Mouse (Mus musculus): ENCODE measurements at regions not wholly inside any gene's neighbourhood (a gene's known extent, or its start where the extent isn't known, plus 50 kb on each side); places are given as distances from the start of the nearest gene placed in this dataset.

DNA sequence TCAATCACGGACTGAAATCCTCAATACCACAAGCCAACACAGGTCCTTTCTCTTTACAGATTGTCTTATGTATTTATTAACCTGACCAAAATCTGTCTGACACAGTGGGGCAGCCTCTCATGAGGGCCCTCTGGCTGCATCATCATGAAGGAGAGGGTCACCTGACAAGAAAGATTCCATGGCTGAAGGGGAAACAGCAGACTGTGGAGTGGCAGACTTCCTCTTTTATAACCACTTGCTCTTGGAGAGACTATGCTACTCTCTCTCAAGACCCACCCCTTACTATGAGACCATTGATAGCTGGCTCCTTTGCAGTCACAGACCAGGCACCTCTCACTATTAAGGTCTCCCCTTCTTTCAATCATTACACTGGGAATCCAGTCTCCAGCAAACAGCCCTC is 133.1 kb downstream of the Rap2a start:
- no peaks in the 10 kb centered on the region for H3K9me3 ChIP-seq (replicated peaks)
- DNase-seq (ENCODE audit: low spot score) = no peak
- no peak overlapping the region for H3K27ac ChIP-seq
- 85% methylated on average over 1 of the region's 1 CpGs for WGBS
- H3K4me3 ChIP-seq = no peak overlapping the region
- H3K27me3 ChIP-seq (ENCODE audit: low read depth, poor library complexity, severe bottlenecking) = no peaks in the 10 kb centered on the region
- H3K4me1 ChIP-seq = no peaks in the 10 kb centered on the region
- no peaks in the 10 kb centered on the region for H3K36me3 ChIP-seq

DNA sequence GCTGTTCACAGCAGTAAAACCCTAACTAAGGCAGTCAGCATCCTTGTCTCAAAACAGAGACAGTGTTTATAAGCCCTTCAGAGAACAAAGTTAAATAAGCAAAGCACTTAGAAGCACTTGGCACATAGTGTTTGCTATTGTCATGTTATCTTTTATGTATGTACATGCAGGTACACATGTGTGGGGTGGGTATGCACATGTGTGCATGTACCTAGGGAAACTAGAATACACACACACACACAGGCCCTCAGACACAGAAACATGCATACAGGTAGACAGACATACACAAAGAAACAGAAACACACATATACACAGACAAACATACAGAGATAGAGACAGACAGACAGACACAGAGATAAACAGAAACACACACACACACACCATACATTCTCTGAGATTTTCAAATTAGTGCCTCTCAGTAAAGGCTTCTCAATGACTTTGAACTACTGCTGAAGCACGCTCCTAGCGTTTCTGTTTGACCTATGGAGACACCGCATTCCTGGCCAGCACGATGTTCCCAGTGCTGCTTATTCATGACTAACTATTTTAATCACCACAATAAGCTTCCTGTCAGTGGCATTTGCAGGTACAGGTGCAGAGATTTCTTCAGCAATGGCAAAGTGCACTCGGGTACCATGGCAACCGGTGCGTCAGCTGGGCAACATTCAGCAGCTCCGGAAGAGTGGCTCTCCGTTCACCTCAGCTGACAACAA is 148.1 kb downstream of the Rap2a start:
- Histone ChIP-seq H3K27me3 (ENCODE audit: low read depth, poor library complexity, severe bottlenecking) (no peaks in the 10 kb centered on the region), H3K4me3 (no peak overlapping the region), H3K9me3 (replicated peaks) (no peaks in the 10 kb centered on the region), H3K36me3 (no peaks in the 10 kb centered on the region), H3K4me1 (no peaks in the 10 kb centered on the region), H3K27ac (no peak overlapping the region)
- 90% methylated on average over 9 of the region's 9 CpGs for WGBS
- no peak for DNase-seq (ENCODE audit: low spot score)

DNA sequence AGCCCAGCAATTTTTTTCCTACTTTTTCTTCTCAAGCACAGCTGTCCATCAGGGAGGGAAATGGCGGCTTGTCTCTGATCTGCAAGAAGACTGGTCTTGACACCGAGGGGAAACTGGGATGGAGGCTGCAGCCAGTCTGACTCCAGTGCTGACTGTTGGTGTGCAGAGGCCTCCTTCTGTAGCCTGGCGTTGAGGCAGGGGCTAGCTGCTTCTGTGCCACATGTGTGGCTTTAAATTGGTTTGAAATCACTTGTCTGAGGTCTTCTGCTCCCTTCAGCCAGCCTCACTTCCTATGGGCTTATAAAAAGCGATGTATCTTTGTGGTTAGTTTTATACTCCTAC is 148.7 kb downstream of the Rap2a start:
- WGBS = 76% methylated on average over 4 of the region's 4 CpGs
- Histone ChIP-seq H3K4me3 (no peak overlapping the region), H3K27me3 (ENCODE audit: low read depth, poor library complexity, severe bottlenecking) (no peaks in the 10 kb centered on the region), H3K27ac (no peak overlapping the region), H3K4me1 (no peaks in the 10 kb centered on the region), H3K9me3 (replicated peaks) (no peaks in the 10 kb centered on the region), H3K36me3 (no peaks in the 10 kb centered on the region)
- no peak for DNase-seq (ENCODE audit: low spot score)

DNA sequence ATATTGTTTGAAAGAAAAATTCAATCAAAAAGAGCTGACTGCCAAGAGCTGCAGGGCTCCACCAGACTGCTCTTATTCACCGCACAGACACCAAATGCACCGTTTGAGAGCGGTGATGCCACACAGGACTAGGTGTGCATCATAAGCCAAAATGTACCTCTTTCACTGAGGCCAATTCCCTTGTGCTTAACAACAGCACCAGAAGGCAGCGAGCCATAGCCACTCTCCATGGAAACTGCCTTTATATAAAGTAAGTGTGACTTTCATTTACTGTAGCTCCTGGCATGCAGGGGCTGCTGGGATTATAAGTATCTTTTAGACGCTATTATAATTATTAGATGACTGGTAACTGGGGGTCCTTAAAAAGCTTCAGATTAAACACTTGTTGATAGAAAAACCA is 154.5 kb downstream of the Rap2a start:
- Histone ChIP-seq H3K36me3 (no peaks in the 10 kb centered on the region), H3K4me1 (no peaks in the 10 kb centered on the region), H3K9me3 (replicated peaks) (no peaks in the 10 kb centered on the region), H3K27me3 (ENCODE audit: low read depth, poor library complexity, severe bottlenecking) (no peaks in the 10 kb centered on the region), H3K27ac (no peak overlapping the region), H3K4me3 (no peak overlapping the region)
- DNase-seq (ENCODE audit: low spot score) = no peak
- 93% methylated on average over 5 of the region's 5 CpGs for WGBS

DNA sequence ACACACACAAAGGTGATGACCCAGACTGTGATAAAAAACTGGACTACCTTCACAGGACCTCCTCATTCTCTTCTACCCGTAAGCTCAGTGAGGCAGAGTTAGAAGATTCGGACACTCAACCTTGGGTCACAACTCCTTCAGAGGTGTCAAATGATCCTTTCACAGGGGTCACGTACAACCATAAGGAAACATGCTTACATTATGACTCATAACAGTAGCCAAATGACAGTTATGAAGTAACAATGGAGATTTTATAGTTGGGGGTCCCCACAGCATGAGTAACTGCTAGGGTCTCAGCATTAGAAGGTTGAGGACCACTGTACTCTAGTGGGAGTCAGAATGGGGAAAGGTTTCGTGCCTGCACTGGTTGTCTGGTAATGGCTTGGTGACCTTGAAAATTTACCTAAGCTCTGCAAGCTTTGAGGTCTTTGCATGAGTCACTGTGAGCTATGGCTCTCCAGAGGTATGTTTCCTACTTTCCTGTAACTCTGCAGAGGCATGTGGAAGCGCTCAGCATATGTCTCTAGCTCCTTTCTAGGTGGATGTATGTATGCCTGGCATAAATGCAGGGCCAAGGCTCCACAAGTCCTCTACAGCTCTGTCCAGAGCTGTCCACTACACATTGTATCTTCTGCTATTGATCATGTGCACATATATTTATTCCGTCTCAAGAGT is 158.6 kb downstream of the Rap2a start:
- no peaks in the 10 kb centered on the region for H3K4me1 ChIP-seq
- WGBS = 91% methylated on average over 6 of the region's 6 CpGs
- DNase-seq (ENCODE audit: low spot score) = no peak
- no peaks in the 10 kb centered on the region for H3K9me3 ChIP-seq (replicated peaks)
- H3K27ac ChIP-seq = no peak overlapping the region
- H3K27me3 ChIP-seq (ENCODE audit: low read depth, poor library complexity, severe bottlenecking) = no peaks in the 10 kb centered on the region
- no peaks in the 10 kb centered on the region for H3K36me3 ChIP-seq
- H3K4me3 ChIP-seq = no peak overlapping the region

DNA sequence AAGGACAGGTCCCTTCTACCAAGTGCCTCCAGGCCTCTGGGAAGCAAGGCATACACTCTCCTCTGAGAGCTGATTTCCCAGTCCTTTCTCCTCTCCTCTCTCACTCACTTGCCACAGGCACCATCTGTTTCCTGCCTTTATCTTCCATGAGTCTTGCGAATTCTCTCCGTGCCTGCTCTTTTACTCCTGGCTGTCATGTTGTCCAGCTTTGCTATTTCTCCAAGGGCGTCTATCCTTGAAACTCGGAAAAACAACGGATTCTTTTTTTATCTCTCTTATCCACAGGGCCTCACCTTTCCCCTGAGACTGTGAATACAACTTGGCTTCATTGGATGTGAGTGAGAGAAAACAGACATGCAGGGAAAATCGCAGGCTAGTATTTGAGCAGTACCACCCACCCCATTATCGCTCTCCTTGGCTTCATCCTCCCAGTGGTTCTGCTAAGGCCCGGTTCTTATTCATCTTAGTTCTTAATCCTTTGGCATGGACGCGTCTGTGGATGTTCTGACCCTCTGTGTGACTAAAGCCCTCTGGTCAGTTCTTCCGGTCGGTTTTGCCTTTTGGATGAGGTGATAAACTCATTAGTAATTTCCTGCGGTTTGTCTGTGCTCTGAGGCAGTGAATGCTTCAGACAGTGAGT is 159.4 kb downstream of the Rap2a start:
- H3K27me3 ChIP-seq (ENCODE audit: low read depth, poor library complexity, severe bottlenecking) = no peaks in the 10 kb centered on the region
- no peak overlapping the region for H3K4me3 ChIP-seq
- no peak overlapping the region for H3K27ac ChIP-seq
- H3K36me3 ChIP-seq = no peaks in the 10 kb centered on the region
- 70% methylated on average over 13 of the region's 13 CpGs for WGBS
- DNase-seq (ENCODE audit: low spot score) = no peak
- H3K4me1 ChIP-seq = no peaks in the 10 kb centered on the region
- H3K9me3 ChIP-seq (replicated peaks) = no peaks in the 10 kb centered on the region

DNA sequence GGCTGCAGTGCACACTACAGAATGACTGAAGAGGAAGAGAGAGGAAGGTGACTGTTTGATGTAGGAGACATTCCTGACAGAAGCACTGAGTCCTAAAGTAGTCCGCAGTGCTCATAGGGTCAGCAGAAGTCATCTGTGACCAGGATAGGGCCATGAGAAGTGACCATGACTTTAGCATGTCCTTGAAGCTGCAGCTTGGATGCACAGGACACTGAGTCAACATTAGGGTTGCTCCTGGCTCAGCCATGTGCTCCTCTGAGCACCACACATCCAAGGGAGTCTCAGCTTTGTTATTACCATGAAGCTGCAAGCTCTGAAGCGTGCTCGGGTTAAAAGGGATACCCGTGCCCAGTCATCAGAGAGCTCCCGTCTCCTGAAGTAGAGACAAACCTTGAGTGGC is 164.3 kb downstream of the Rap2a start:
- no peak for DNase-seq (ENCODE audit: low spot score)
- 89% methylated on average over 5 of the region's 5 CpGs for WGBS
- no peaks in the 10 kb centered on the region for H3K36me3 ChIP-seq

DNA sequence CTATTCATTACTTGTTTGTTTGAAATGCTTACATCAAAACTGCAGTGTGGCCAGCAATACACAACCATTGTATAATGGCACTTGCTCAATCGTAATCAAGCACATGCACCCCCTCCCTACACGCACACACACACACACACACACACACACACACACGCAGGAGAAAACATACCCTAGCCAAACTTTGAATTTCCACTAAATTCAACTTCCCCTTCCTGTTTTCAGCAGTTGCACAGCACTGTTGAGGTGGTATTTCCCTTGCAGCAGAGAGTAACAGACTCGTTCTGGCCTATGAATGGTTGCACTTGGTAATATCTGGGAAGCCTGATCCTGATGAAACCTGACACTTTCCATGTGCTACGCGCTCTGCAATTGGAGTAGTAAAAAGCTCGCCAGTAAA is 173.8 kb downstream of the Rap2a start:
- Histone ChIP-seq H3K36me3 (no peaks in the 10 kb centered on the region), H3K27me3 (ENCODE audit: low read depth, poor library complexity, severe bottlenecking) (no peaks in the 10 kb centered on the region), H3K27ac (no peak overlapping the region), H3K4me1 (no peaks in the 10 kb centered on the region), H3K9me3 (replicated peaks) (no peaks in the 10 kb centered on the region), H3K4me3 (no peak overlapping the region)
- no peak for DNase-seq (ENCODE audit: low spot score)
- 87% methylated on average over 7 of the region's 7 CpGs for WGBS

More for the DNA sequence above, 164.3 kb downstream of the Rap2a start:
- Histone ChIP-seq H3K27me3 (ENCODE audit: low read depth, poor library complexity, severe bottlenecking) (no peaks in the 10 kb centered on the region), H3K4me3 (no peak overlapping the region), H3K4me1 (no peaks in the 10 kb centered on the region), H3K27ac (no peak overlapping the region), H3K9me3 (replicated peaks) (no peaks in the 10 kb centered on the region)

DNA sequence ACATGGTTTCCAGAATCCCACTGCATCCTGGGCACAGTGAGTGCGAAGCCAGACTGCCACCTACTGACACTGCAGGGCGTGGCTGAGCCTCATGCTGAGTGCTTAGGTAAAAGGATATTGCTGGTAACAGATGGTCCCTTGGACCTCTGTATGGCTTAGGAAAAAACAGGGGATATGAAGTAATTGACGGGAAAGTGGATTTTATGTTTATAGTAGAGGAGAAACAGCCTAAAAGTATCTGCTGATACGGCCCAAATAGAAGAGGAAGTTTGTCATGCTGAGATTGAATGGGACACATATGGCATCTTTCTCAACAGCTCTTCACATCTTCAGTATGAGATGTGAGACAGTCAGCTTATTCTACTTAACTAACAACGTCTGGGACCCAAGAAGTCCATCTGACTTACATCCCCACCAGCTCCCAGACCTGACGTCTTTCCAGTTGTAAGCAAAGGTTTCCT is 182.1 kb downstream of the Rap2a start:
- Histone ChIP-seq H3K4me1 (no peaks in the 10 kb centered on the region), H3K36me3 (no peaks in the 10 kb centered on the region), H3K27ac (no peak overlapping the region), H3K9me3 (replicated peaks) (no peaks in the 10 kb centered on the region), H3K4me3 (no peak overlapping the region), H3K27me3 (ENCODE audit: low read depth, poor library complexity, severe bottlenecking) (no peaks in the 10 kb centered on the region)
- no peak for DNase-seq (ENCODE audit: low spot score)
- WGBS = 72% methylated on average over 6 of the region's 6 CpGs

DNA sequence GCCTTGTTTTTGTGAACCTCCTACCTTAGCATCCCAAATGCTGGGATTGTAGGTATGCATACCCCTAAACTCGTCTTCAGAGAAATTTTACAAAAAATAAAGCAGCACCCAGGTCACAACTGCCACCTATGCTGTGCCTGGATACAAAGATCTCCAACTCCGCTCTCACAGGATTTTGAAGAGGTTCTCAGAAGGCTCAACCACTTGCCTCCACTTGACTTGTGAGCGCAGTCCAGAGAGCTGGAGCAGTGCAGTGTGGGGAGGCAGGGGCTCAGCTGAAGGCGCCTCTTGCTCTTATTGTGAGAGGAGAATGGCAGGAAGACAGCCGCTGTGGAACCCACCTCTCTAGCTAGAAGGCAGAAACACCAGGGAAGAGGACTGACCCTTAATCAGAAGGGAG is 182.9 kb downstream of the Rap2a start:
- Histone ChIP-seq H3K36me3 (no peaks in the 10 kb centered on the region), H3K27me3 (ENCODE audit: low read depth, poor library complexity, severe bottlenecking) (no peaks in the 10 kb centered on the region), H3K9me3 (replicated peaks) (no peaks in the 10 kb centered on the region), H3K4me3 (no peak overlapping the region), H3K4me1 (no peaks in the 10 kb centered on the region), H3K27ac (no peak overlapping the region)
- WGBS = 83% methylated on average over 5 of the region's 5 CpGs
- no peak for DNase-seq (ENCODE audit: low spot score)

DNA sequence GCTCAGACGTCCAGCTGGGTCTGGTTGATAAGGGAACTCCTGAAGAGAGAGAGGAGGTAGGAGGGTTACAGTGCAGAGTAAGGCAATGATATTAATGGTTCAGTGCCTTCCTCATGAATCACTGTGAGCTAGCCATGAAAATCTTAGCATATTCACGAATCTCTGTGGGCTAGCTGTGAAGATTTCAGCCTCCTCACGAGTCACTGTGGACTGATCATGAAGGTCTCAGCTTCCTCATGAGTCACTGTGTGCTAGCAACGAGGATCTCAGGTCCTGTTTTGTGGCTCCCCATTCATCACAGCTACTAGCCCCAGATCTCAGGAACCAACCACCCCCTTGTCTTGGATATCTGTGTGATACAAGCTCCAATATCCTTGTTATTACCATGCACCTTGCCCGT is 191.4 kb downstream of the Rap2a start:
- no peaks in the 10 kb centered on the region for H3K27me3 ChIP-seq (ENCODE audit: low read depth, poor library complexity, severe bottlenecking)
- H3K27ac ChIP-seq = no peak overlapping the region
- 79% methylated on average over 5 of the region's 5 CpGs for WGBS
- no peaks in the 10 kb centered on the region for H3K4me1 ChIP-seq
- no peak for DNase-seq (ENCODE audit: low spot score)
- no peaks in the 10 kb centered on the region for H3K9me3 ChIP-seq (replicated peaks)
- no peaks in the 10 kb centered on the region for H3K36me3 ChIP-seq
- no peak overlapping the region for H3K4me3 ChIP-seq

DNA sequence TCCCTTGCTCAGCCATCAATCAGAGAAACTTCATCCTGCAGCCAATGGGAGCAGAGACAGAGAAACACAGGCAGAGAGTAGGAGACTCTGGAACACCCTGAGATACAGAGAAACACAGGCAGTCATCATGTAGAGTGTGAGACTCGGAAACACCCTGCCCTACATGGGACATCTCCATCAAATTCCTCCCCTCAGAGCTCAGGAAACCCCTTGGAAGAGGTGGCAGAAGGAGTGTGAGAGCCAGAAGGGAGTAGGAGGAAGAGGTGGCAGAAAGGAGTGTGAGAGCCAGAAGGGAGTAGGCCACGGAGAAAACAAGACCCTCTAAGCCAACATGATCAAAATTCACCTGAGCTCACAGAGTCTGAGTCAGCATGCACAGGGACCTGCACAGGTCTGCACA is 197.5 kb downstream of the Rap2a start:
- Histone ChIP-seq H3K27ac (no peak overlapping the region), H3K4me1 (no peaks in the 10 kb centered on the region), H3K9me3 (replicated peaks) (no peaks in the 10 kb centered on the region), H3K27me3 (ENCODE audit: low read depth, poor library complexity, severe bottlenecking) (no peaks in the 10 kb centered on the region), H3K4me3 (no peak overlapping the region), H3K36me3 (no peaks in the 10 kb centered on the region)
- 90% methylated on average over 2 of the region's 2 CpGs for WGBS
- DNase-seq (ENCODE audit: low spot score) = no peak

DNA sequence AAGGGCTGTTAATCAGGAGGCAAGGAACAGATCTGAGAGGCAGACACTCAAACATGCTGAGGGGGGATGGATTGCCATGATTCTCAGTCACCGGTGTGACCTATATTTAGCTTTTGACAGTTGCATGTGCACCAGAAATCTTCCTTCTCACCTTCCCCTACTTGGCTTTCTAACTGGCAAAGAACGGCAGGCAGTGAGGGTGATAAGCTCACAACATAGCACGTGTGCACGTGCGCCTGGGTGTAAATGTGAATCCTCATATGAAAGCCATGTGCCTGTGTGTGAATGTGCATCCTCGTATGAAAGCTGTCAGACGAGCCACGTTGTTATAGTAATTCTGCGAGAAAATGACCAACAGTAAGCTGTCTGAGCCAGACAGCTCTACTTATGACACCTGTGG is 200.3 kb downstream of the Rap2a start:
- Histone ChIP-seq H3K36me3 (no peaks in the 10 kb centered on the region), H3K4me3 (no peak overlapping the region), H3K27ac (no peak overlapping the region), H3K9me3 (replicated peaks) (no peaks in the 10 kb centered on the region), H3K27me3 (ENCODE audit: low read depth, poor library complexity, severe bottlenecking) (no peaks in the 10 kb centered on the region), H3K4me1 (no peaks in the 10 kb centered on the region)
- WGBS = 92% methylated on average over 9 of the region's 9 CpGs
- no peak for DNase-seq (ENCODE audit: low spot score)
